Mouse (Mus musculus) stomach, embryonic 16.5 days (tissue): ENCODE data around the gene Abcb8. TPM values are rescaled to one million over a fixed set of nuclear protein-coding genes. Genes with fewer than 3 reads are reported as not detected.
A peak's percentile ranks its signal among the peaks of the same experiment; 100 is the strongest.

Experiments
- ATAC-seq: fragments of 200-750 bp; cut with Nextera tagmentation; 2 replicates; pipeline ENCODE4 v1.8.0; 2017; ENCODE audit warnings: moderate number of reproducible peaks, moderate TSS enrichment; ENCODE audit not compliant: insufficient read depth, low FRiP score
- H3K27ac ChIP-seq: fragments of 300-500 bp; sonication (generic); 2 replicates; pipeline ENCODE4 v1.5.1; 2014; ENCODE audit warnings: low read length
- H3K27me3 ChIP-seq: fragments of 300-500 bp; sonication (generic); 2 replicates; pipeline ENCODE4 v1.6.1; 2014; ENCODE audit warnings: low read length, control low read depth, mixed read lengths; ENCODE audit not compliant: control insufficient read depth, insufficient read depth
- H3K36me3 ChIP-seq: fragments of 300-500 bp; sonication (generic); 2 replicates; pipeline ENCODE4 v1.6.1; 2014; ENCODE audit warnings: low read length; ENCODE audit not compliant: control insufficient read depth, insufficient read depth
- H3K4me1 ChIP-seq: fragments of 300-500 bp; sonication (generic); 2 replicates; pipeline ENCODE4 v1.6.1; 2014; ENCODE audit warnings: low read length, control low read depth, mixed read lengths; ENCODE audit not compliant: control insufficient read depth, insufficient read depth
- H3K4me2 ChIP-seq: fragments of 300-500 bp; sonication (generic); 2 replicates; pipeline ENCODE4 v1.6.1; 2014; ENCODE audit warnings: low read depth, low read length, mixed read lengths
- H3K4me3 ChIP-seq: fragments of 300-500 bp; sonication (generic); replicated peaks from 2 replicates; pipeline ENCODE4 v1.5.1; 2014; ENCODE audit warnings: mild to moderate bottlenecking, low read length
- H3K9ac ChIP-seq: fragments of 300-500 bp; sonication (generic); 2 replicates; pipeline ENCODE4 v1.6.1; 2014; ENCODE audit warnings: low read length
- H3K9me3 ChIP-seq: fragments of 300-500 bp; sonication (generic); replicated peaks from 2 replicates; pipeline ENCODE4 v1.6.1; 2016; ENCODE audit warnings: low read length, control low read depth; ENCODE audit not compliant: control insufficient read depth
- WGBS: fragments of 180-500 bp; shearing (Covaris S2); extraction: QIAGEN DNeasy Blood & Tissue Kit; methylation state at CpG from one replicate; pipeline ENCODE4 v1.1.7; 2014; 5-methylcytosine and 5-hydroxymethylcytosine counted together
- polyA plus RNA-seq: library from polyadenylated mRNA; unstranded; fragments of >200 nt; fragmentation: Nextera tagmentation; extraction: Ambion mirVana; gene quantifications from 2 replicates; pipeline ENCODE4 v1.2.1, GENCODE M21; 2015

The Abcb8 gene
- polyA plus RNA-seq, 1 experiment from 2014 or later: 48.4 TPM

GRCm38 (mm10) chr5:24385887-24386550 is 7.4 kb upstream of the Abcb8 start:
- 87% methylated on average over 10 of the region's 10 CpGs for WGBS
- Histone ChIP-seq H3K4me2 (no peak overlapping the region), H3K4me1 (peaks cover 26% of the 10 kb centered on the region), H3K4me3 (no peak overlapping the region), H3K36me3 (no peaks in the 10 kb centered on the region), H3K9ac (no peak overlapping the region), H3K9me3 (no peaks in the 10 kb centered on the region), H3K27ac (no peak overlapping the region), H3K27me3 (peaks cover 18% of the 10 kb centered on the region; the same call in 1 of the 2 replicates)
- ATAC-seq: no peak

GRCm38 (mm10) chr5:24387264-24388241 is 5.9 kb upstream of the Abcb8 start:
- WGBS: under 1% methylated on average over 72 of the region's 73 CpGs
- peak overlapping the region; percentile 36 for H3K27ac ChIP-seq
- H3K27me3 ChIP-seq: peaks cover 18% of the 10 kb centered on the region; the same call in 1 of the 2 replicates
- no peaks in the 10 kb centered on the region for H3K9me3 ChIP-seq
- H3K4me3 ChIP-seq: peak overlapping the region; percentile 54
- ATAC-seq: peak; percentile 44
- H3K4me2 ChIP-seq: peak overlapping the region; percentile 98
- H3K4me1 ChIP-seq: peaks cover 26% of the 10 kb centered on the region
- peak overlapping the region; percentile 72 for H3K9ac ChIP-seq
- no peaks in the 10 kb centered on the region for H3K36me3 ChIP-seq

GRCm38 (mm10) chr5:24388246-24388915 is 5.1 kb upstream of the Abcb8 start:
- Histone ChIP-seq H3K4me3 (peak overlapping the region; percentile 54), H3K4me2 (peak overlapping the region; percentile 98), H3K27ac (peak overlapping the region; percentile 36), H3K9me3 (no peaks in the 10 kb centered on the region), H3K27me3 (peaks cover 18% of the 10 kb centered on the region; the same call in 1 of the 2 replicates), H3K36me3 (no peaks in the 10 kb centered on the region), H3K9ac (peak overlapping the region; percentile 72), H3K4me1 (peaks cover 26% of the 10 kb centered on the region)
- 24% methylated on average over 26 of the region's 26 CpGs for WGBS
- no peak for ATAC-seq

GRCm38 (mm10) chr5:24389011-24389657 is 4.3 kb upstream of the Abcb8 start:
- Histone ChIP-seq H3K9me3 (no peaks in the 10 kb centered on the region), H3K36me3 (no peaks in the 10 kb centered on the region), H3K4me1 (peaks cover 27% of the 10 kb centered on the region), H3K4me2 (no peak overlapping the region), H3K4me3 (no peak overlapping the region), H3K27me3 (peaks cover 18% of the 10 kb centered on the region; the same call in 1 of the 2 replicates), H3K27ac (no peak overlapping the region), H3K9ac (no peak overlapping the region)
- 63% methylated on average over 6 of the region's 7 CpGs for WGBS
- ATAC-seq: no peak

GRCm38 (mm10) chr5:24389658-24390020 is 3.8 kb upstream of the Abcb8 start:
- Histone ChIP-seq H3K4me3 (no peak overlapping the region), H3K4me1 (peaks cover 25% of the 10 kb centered on the region), H3K27ac (no peak overlapping the region), H3K9me3 (no peaks in the 10 kb centered on the region), H3K36me3 (no peaks in the 10 kb centered on the region), H3K4me2 (no peak overlapping the region), H3K27me3 (peaks cover 18% of the 10 kb centered on the region; the same call in 1 of the 2 replicates), H3K9ac (no peak overlapping the region)
- ATAC-seq: no peak
- 77% methylated on average over 4 of the region's 4 CpGs for WGBS

- Histone ChIP-seq H3K9ac (no peak within 1 kb of the TSS), H3K27ac (peak within 1 kb of the TSS; percentile 67), H3K4me3 (no peak within 1 kb of the TSS), H3K9me3 (no peaks in the 10 kb centered on the region), H3K27me3 (peaks cover 9% of the 10 kb centered on the region; the same call in 1 of the 2 replicates), H3K36me3 (no peaks in the 10 kb centered on the region), H3K4me2 (no peak within 1 kb of the TSS), H3K4me1 (peaks cover 27% of the 10 kb centered on the region)
- 81% methylated on average over 7 of the region's 7 CpGs for WGBS
- no peak for ATAC-seq
These were observed 1.6 kb upstream of the Abcb8 start, which contains the start of gene Atg9b for GRCm38 (mm10) chr5:24391864-24392263. TSS of gene Atg9b (minus strand) at chr5:24392143.

- no peak overlapping the region for H3K4me2 ChIP-seq
- peaks cover 19% of the 10 kb centered on the region for H3K4me1 ChIP-seq
- no peak for ATAC-seq
- H3K36me3 ChIP-seq: no peaks in the 10 kb centered on the region
- H3K4me3 ChIP-seq: no peak overlapping the region
- H3K27ac ChIP-seq: peak overlapping the region; percentile 67
- peaks cover 6% of the 10 kb centered on the region; the same call in 1 of the 2 replicates for H3K27me3 ChIP-seq
- 68% methylated on average over 7 of the region's 7 CpGs for WGBS
- no peak overlapping the region for H3K9ac ChIP-seq
- H3K9me3 ChIP-seq: no peaks in the 10 kb centered on the region
These were observed 739 bp upstream of the Abcb8 start for GRCm38 (mm10) chr5:24392724-24393123.

- no peaks in the 10 kb centered on the region for H3K27me3 ChIP-seq
- no peaks in the 10 kb centered on the region for H3K9me3 ChIP-seq
- WGBS: under 1% methylated on average over 36 of the region's 36 CpGs
- peaks cover 15% of the 10 kb centered on the region; the same call in 1 of the 2 replicates for H3K4me1 ChIP-seq
- H3K4me2 ChIP-seq: peak overlapping the region; percentile 68
- H3K36me3 ChIP-seq: no peaks in the 10 kb centered on the region
- peak overlapping the region; percentile 67 for H3K4me3 ChIP-seq
- peak; percentile 95 for ATAC-seq
- H3K9ac ChIP-seq: peak overlapping the region; percentile 77
- H3K27ac ChIP-seq: peak overlapping the region; percentile 87
These were observed 867 bp downstream of the Abcb8 start for GRCm38 (mm10) chr5:24394165-24394894.
